Mouse (Mus musculus): ENCODE data around the gene Erg. TPM values are rescaled to one million over a fixed set of nuclear protein-coding genes. Genes with fewer than 3 reads are reported as not detected.

Erg gene
- polyA plus RNA-seq, 1 experiment from 2014 or later: 12.2 TPM

GRCm38 (mm10) chr16:95436611-95437010, 149.8 kb downstream of the Erg start:
- Histone ChIP-seq H3K4me1 (peaks cover 25% of the 10 kb centered on the region), H3K9ac (no peak overlapping the region), H3K4me2 (no peak overlapping the region), H3K9me3 (no peaks in the 10 kb centered on the region), H3K27me3 (no peaks in the 10 kb centered on the region), H3K27ac (no peak overlapping the region), H3K36me3 (no peaks in the 10 kb centered on the region), H3K4me3 (no peak overlapping the region)
- 73% methylated on average over 8 of the region's 8 CpGs for WGBS
- ATAC-seq (ENCODE audit: borderline replicate concordance, extremely low read depth, low FRiP score, low TSS enrichment): no peak

GRCm38 (mm10) chr16:95436051-95436450, 150.3 kb downstream of the Erg start:
- Histone ChIP-seq H3K9me3 (no peaks in the 10 kb centered on the region), H3K27me3 (no peaks in the 10 kb centered on the region), H3K36me3 (no peaks in the 10 kb centered on the region), H3K4me1 (peaks cover 23% of the 10 kb centered on the region), H3K9ac (no peak overlapping the region), H3K4me3 (no peak overlapping the region), H3K27ac (no peak overlapping the region), H3K4me2 (no peak overlapping the region)
- WGBS: 67% methylated on average over 4 of the region's 4 CpGs
- no peak for ATAC-seq (ENCODE audit: borderline replicate concordance, extremely low read depth, low FRiP score, low TSS enrichment)

GRCm38 (mm10) chr16:95434434-95434833, 152.0 kb downstream of the Erg start:
- no peak for ATAC-seq (ENCODE audit: borderline replicate concordance, extremely low read depth, low FRiP score, low TSS enrichment)
- no peak overlapping the region for H3K4me2 ChIP-seq
- 88% methylated on average over 8 of the region's 8 CpGs for WGBS
- no peaks in the 10 kb centered on the region for H3K27me3 ChIP-seq
- no peaks in the 10 kb centered on the region for H3K9me3 ChIP-seq
- H3K4me3 ChIP-seq: no peak overlapping the region
- H3K36me3 ChIP-seq: no peaks in the 10 kb centered on the region
- peaks cover 15% of the 10 kb centered on the region for H3K4me1 ChIP-seq
- no peak overlapping the region for H3K27ac ChIP-seq
- H3K9ac ChIP-seq: no peak overlapping the region

DNA sequence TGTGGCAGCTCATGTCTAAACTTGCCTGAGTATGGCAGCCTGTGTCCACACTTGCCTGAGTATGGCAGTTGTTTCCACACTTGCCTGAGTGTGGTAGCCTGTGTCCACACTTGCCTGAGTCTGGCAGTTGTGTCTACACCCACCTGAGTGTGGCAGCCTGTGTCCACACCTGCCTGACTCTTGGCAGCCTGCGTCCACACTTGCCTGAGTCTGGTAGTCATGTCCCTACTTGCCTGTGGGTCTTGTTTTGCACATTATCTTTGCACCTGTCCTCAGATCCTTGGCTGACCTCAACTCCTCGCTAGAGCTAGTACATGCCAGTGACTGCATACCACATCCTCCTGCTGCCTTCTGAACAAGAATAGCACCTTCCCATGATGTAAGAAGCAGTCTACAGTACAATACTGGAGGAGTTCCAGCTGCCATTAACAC, 153.8 kb downstream of the Erg start:
- Histone ChIP-seq H3K36me3 (no peaks in the 10 kb centered on the region), H3K4me2 (no peak overlapping the region), H3K4me1 (no peaks in the 10 kb centered on the region), H3K27me3 (no peaks in the 10 kb centered on the region), H3K9ac (no peak overlapping the region), H3K9me3 (no peaks in the 10 kb centered on the region), H3K4me3 (no peak overlapping the region), H3K27ac (no peak overlapping the region)
- no peak for ATAC-seq (ENCODE audit: borderline replicate concordance, extremely low read depth, low FRiP score, low TSS enrichment)
- WGBS: 51% methylated on average over 2 of the region's 2 CpGs

GRCm38 (mm10) chr16:95429851-95430250, 156.5 kb downstream of the Erg start:
- no peak overlapping the region for H3K9ac ChIP-seq
- no peak overlapping the region for H3K27ac ChIP-seq
- no peaks in the 10 kb centered on the region for H3K36me3 ChIP-seq
- H3K4me1 ChIP-seq: no peaks in the 10 kb centered on the region
- WGBS: 67% methylated on average over 3 of the region's 3 CpGs
- H3K4me2 ChIP-seq: no peak overlapping the region
- H3K27me3 ChIP-seq: no peaks in the 10 kb centered on the region
- H3K9me3 ChIP-seq: no peaks in the 10 kb centered on the region
- ATAC-seq (ENCODE audit: borderline replicate concordance, extremely low read depth, low FRiP score, low TSS enrichment): no peak
- H3K4me3 ChIP-seq: no peak overlapping the region

GRCm38 (mm10) chr16:95428239-95428638, 158.2 kb downstream of the Erg start:
- Histone ChIP-seq H3K27me3 (no peaks in the 10 kb centered on the region), H3K9me3 (no peaks in the 10 kb centered on the region), H3K4me2 (no peak overlapping the region), H3K27ac (no peak overlapping the region), H3K4me1 (no peaks in the 10 kb centered on the region), H3K4me3 (no peak overlapping the region), H3K36me3 (no peaks in the 10 kb centered on the region), H3K9ac (no peak overlapping the region)
- ATAC-seq (ENCODE audit: borderline replicate concordance, extremely low read depth, low FRiP score, low TSS enrichment): no peak
- WGBS: 82% methylated on average over 5 of the region's 5 CpGs

GRCm38 (mm10) chr16:95427512-95427911, 158.9 kb downstream of the Erg start:
- Histone ChIP-seq H3K27ac (no peak overlapping the region), H3K9me3 (no peaks in the 10 kb centered on the region), H3K4me3 (no peak overlapping the region), H3K4me2 (no peak overlapping the region), H3K36me3 (no peaks in the 10 kb centered on the region), H3K4me1 (no peaks in the 10 kb centered on the region; the same call in 1 of the 2 replicates), H3K27me3 (no peaks in the 10 kb centered on the region), H3K9ac (no peak overlapping the region)
- no peak for ATAC-seq (ENCODE audit: borderline replicate concordance, extremely low read depth, low FRiP score, low TSS enrichment)
- 70% methylated on average over 10 of the region's 10 CpGs for WGBS

GRCm38 (mm10) chr16:95422658-95423073, 163.7 kb downstream of the Erg start:
- no peaks in the 10 kb centered on the region for H3K27me3 ChIP-seq
- no peak overlapping the region for H3K27ac ChIP-seq
- ATAC-seq (ENCODE audit: borderline replicate concordance, extremely low read depth, low FRiP score, low TSS enrichment): no peak
- no peaks in the 10 kb centered on the region for H3K9me3 ChIP-seq
- H3K4me1 ChIP-seq: no peaks in the 10 kb centered on the region; the same call in 1 of the 2 replicates
- H3K9ac ChIP-seq: no peak overlapping the region
- no peak overlapping the region for H3K4me3 ChIP-seq
- H3K36me3 ChIP-seq: no peaks in the 10 kb centered on the region
- H3K4me2 ChIP-seq: no peak overlapping the region
- WGBS: 51% methylated on average over 5 of the region's 5 CpGs

GRCm38 (mm10) chr16:95421235-95421886, 165.0 kb downstream of the Erg start:
- no peak overlapping the region for H3K9ac ChIP-seq
- H3K4me2 ChIP-seq: no peak overlapping the region
- H3K27ac ChIP-seq: no peak overlapping the region
- H3K9me3 ChIP-seq: no peaks in the 10 kb centered on the region
- H3K27me3 ChIP-seq: no peaks in the 10 kb centered on the region
- H3K36me3 ChIP-seq: no peaks in the 10 kb centered on the region
- no peak overlapping the region for H3K4me3 ChIP-seq
- 78% methylated on average over 7 of the region's 7 CpGs for WGBS
- no peak for ATAC-seq (ENCODE audit: borderline replicate concordance, extremely low read depth, low FRiP score, low TSS enrichment)
- H3K4me1 ChIP-seq: no peaks in the 10 kb centered on the region; the same call in 1 of the 2 replicates

- no peak for ATAC-seq (ENCODE audit: borderline replicate concordance, extremely low read depth, low FRiP score, low TSS enrichment)
- 92% methylated on average over 4 of the region's 4 CpGs for WGBS
- Histone ChIP-seq H3K9ac (no peak overlapping the region), H3K4me3 (no peak overlapping the region), H3K9me3 (no peaks in the 10 kb centered on the region), H3K36me3 (no peaks in the 10 kb centered on the region), H3K27ac (no peak overlapping the region), H3K4me1 (no peaks in the 10 kb centered on the region), H3K4me2 (no peak overlapping the region), H3K27me3 (no peaks in the 10 kb centered on the region)
Observed at GRCm38 (mm10) chr16:95415921-95416320, 170.5 kb downstream of the Erg start.

DNA sequence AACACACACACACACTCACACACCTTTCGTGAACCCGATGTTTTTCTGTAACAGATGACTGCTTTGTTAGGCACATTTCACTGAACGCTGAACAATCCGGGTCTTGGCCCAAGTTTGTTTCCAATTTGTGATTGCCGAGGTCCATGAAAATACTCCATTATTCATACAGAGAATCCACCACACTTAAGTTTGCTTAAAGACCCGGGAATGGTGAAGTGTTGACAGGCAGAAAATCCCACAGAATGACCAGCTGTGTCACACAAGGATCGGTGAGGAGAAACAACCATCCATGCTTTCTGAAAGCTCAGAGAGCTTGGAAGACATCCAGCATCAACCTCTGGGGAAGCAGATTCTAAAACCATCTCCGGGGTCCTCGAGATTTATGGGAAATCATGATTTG, 171.0 kb downstream of the Erg start:
- H3K9ac ChIP-seq: no peak overlapping the region
- no peaks in the 10 kb centered on the region for H3K27me3 ChIP-seq
- ATAC-seq (ENCODE audit: borderline replicate concordance, extremely low read depth, low FRiP score, low TSS enrichment): no peak
- no peak overlapping the region for H3K4me3 ChIP-seq
- no peaks in the 10 kb centered on the region for H3K9me3 ChIP-seq
- H3K4me2 ChIP-seq: no peak overlapping the region
- no peaks in the 10 kb centered on the region for H3K4me1 ChIP-seq
- WGBS: 48% methylated on average over 9 of the region's 9 CpGs
- no peaks in the 10 kb centered on the region for H3K36me3 ChIP-seq
- H3K27ac ChIP-seq: no peak overlapping the region

GRCm38 (mm10) chr16:95413401-95413959, 172.9 kb downstream of the Erg start:
- H3K27me3 ChIP-seq: no peaks in the 10 kb centered on the region
- ATAC-seq (ENCODE audit: borderline replicate concordance, extremely low read depth, low FRiP score, low TSS enrichment): no peak
- 66% methylated on average over 3 of the region's 3 CpGs for WGBS
- no peak overlapping the region for H3K4me3 ChIP-seq
- no peak overlapping the region for H3K9ac ChIP-seq
- no peaks in the 10 kb centered on the region for H3K4me1 ChIP-seq
- no peaks in the 10 kb centered on the region for H3K36me3 ChIP-seq
- H3K9me3 ChIP-seq: no peaks in the 10 kb centered on the region
- no peak overlapping the region for H3K4me2 ChIP-seq
- H3K27ac ChIP-seq: no peak overlapping the region

All from lung, embryonic 15.5 days (tissue).